Mouse (Mus musculus): ENCODE measurements at regions not wholly inside any gene's neighbourhood (a gene's known extent, or its start where the extent isn't known, plus 50 kb on each side); places are given as distances from the start of the nearest gene placed in this dataset.

DNA sequence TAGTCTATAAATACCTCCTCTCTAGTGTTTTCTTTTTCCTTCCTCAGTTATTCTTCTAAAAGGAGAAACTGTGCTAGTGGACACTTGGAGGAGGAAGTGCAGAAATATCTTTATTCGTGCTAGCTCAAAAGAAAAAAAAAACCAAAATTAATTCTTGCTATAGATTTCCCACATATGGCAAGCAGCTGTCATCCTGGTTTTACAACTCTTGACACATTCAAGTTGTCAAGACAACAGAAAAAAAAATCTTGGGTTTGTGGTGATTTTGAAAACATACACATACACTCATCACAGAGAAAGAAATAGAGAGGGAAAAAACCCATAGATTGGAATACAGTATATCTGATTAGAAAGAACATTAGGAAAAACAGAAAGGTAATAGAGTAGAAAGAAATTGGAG is 352.8 kb upstream of the Slco3a1 start:
- DNase-seq (ENCODE audit: extremely low spot score, low read depth, low spot score): no peak

DNA sequence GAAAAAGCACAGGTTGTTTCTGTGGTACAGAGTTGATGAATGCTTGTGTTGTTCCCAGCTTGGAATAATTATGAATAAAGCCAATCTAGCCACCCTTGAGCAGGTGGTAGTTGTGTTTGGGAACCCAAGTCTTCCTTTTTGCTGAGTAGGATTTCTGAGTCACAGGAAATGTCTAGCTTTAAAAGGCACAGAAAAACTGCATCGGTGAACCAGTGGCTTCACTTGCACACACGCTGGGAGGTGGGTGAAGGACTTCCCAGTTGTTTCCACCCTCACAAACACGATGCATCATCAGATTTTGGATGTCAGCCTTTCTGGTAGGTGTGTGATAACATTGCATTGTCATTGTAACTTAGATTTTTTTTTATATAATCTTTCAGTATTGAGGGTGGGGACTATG is 322.9 kb upstream of the Slco3a1 start:
- DNase-seq (ENCODE audit: extremely low spot score, low read depth, low spot score): no peak

DNA sequence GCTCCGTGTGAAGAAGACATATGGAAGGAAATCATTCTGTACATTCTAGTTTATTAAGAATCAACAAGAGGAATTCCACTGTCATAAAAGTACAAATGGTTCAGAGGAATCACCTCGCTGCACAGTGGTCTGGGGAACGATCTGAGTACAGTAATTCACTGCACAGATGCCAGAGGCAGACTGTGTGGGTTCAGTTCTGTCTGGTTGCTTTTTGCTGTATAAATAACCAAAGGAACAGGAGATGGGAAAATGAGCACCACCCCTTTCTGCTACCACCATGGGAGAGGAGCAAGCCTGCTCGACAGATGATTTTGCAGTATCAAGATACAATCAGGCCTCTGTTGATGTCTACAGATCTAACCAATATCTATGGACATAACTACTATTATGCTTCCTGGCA is 322.1 kb upstream of the Slco3a1 start:
- no peak for DNase-seq (ENCODE audit: extremely low spot score, low read depth, low spot score)

DNA sequence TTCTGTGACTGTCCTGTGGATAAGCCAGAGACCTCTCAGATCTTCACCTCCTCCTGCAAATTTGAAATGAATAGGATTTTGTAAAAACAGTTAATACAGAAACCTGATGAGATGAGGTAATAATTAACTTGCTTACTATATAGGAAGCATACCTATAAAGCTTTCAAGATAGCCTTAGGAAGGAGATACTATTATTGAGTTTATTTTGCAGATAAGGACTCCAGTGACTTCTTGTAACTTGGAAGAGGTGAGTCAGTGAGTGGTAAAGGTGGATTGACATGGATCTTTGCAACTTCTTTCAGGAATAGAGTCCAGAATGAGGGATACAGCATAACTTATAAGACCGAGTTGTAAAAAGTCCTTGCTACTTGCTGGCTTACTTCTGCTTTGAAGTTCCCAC is 315.7 kb upstream of the Slco3a1 start:
- no peak for DNase-seq (ENCODE audit: extremely low spot score, low read depth, low spot score)

DNA sequence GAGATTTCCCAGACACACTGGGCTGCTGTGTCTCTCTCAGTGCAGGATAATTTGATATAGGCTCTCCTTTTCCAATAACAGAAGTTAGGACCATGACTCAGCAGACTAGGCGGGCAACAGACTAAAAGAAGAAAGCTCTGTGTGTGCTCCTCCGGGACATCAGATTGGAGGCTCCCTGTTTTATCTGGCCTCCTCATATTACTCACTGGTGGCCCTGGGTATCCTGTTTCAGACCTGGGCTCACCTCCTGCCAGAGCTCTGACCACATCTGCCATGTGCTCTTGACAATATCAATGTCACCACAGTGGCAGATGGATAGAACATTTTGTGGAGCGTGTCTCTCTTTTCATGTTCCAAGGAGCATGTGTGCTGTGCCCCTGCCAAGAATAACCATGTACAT is 308.1 kb upstream of the Slco3a1 start:
- DNase-seq (ENCODE audit: extremely low spot score, low read depth, low spot score): no peak

DNA sequence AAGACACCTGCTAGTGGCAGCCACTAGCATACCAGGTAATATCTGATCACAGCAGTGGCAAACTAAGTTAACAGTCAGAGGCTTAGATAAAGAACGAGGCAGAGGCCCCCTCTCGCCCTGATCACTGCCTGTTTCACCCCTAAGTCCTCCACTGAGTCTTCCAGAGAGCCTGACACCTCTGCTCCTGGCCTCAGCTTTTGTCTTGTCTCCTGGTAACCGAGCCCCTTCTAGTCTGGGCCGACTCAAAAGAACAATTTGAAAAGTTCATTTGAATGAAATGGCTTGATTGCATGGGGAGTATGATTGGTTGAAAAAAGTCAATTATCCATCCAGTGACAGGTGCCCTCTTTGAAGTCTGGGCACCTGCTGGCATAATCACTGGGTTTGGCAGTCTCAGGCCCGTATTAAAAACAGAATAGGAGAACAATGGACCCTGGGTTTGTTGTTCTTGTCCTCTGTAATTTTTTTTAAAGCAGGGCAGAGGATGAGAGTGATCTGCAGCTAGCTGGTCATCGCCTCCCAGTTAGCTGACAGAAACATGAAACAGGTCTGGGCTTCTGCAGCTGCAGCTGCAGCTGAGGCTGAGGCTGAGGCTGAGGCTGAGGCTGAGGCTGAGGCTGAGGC is 289.8 kb upstream of the Slco3a1 start:
- no peak for DNase-seq (ENCODE audit: extremely low spot score, low read depth, low spot score)

DNA sequence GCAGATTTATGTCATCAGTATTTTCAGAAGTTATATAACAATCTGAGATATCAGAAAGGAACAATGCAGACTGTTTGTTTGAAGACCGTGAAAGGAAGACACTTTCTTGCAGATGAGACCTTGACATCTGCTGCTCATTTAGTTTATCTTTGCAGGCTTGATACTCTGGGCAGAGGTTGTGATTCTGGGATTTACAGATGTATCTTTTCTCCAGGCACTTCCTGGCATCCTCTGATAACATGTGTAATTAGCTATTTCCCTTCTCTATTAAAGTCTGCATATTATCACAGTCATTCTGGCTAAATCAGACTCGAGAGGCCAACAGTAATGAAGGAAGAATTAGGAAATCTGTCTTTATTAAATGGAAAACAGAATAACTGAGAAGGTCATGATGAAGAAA is 268.7 kb upstream of the Slco3a1 start:
- DNase-seq (ENCODE audit: extremely low spot score, low read depth, low spot score): no peak

DNA sequence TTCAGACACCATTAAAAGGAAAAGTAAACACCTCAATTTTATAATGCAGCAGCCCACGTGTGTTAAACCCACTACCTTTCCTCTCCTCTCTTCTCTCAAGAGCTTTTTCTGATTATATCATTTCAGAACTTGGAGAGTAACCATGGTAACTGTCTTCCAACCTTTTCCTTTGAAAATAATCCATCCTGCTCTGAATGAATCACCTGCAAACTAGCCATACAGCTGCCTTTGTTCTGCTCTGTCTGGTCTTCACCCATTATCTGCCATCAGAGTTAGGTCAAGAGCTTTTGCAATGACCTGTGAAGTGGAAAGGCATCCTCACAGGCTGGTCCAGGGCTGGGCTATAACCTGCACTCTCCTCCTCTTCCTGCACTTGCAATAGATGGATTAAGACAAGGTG is 238.7 kb upstream of the Slco3a1 start:
- DNase-seq (ENCODE audit: extremely low spot score, low read depth, low spot score): no peak

DNA sequence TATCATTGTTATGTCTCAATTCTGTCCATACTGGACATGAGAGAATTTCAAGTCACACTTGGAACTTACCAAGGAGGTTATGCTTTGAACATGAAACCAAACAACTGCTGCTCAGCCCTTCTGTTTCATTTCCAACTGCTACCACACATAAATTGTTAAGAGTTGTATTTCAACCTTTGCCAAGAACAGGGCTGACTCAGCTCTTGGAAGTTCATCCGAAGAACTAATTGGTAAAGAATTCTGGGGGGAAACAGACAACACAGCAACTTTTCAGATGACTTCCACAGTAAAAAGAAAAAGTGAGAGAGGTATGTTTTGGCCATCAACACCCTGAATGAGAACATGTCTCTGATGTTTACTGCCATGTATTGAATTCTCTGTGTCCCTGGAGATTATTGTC is 234.1 kb upstream of the Slco3a1 start:
- no peak for DNase-seq (ENCODE audit: extremely low spot score, low read depth, low spot score)

DNA sequence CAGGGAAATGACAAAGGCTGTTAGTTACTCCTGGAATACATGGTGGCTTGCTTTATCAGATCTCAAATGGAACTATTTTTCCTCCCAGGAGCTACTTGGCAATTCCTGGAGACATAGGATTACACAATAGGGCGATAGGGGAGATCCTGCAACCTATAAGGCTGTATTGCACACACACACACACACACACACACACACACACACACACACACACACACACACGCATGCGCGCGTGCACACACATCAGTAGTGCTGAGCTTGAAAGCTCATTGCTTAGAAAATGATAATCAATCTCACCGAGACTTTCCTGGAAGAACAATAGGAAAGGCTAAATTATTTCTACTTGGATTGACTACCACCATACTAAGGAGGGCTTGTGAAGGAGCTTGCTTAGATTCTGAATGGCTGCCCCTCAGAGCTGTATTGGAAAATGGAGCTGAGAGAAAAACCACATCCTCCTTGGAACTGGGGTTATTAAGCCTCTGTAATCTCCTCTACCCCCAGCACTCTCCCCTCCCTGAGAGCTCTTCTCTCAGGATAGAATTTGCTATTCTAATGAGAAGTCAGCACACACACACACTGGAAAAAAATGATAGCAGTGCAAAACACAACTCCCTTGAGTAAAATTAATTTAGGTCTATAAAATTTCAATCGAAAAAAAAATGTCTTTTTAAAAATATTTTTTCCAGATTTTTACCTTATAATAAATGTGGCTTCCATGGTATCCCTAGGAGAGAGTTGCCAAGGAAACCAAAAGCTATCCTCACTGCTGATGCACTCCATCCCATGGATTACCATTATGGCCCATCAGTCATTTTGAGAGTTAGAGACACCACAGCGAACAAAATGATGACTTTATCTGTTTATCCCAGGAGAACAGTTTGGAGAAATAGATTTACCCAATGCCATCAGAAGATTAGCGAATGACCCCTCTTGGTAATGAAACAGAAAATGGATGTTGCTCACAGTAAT is 217.1 kb upstream of the Slco3a1 start:
- DNase-seq (ENCODE audit: extremely low spot score, low read depth, low spot score): no peak

DNA sequence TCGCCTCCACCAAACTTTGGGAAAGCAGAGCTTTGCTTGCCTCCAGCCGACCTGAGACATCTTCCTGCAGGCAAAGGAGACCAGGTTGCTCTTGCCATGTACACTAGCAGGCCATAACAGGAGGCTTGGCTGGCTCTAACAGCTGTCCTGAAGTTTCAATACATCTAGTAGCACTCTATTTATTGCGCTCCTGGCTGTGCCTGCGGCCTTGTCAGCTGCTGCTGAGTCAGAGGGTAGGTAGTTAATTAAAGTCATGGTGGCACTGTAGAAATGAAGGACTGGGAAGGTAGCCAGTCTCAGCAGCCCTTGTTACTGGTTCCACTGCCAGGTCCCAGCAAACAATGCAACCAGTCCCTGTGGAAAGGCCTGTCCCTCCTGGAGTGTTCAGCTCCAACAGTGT is 212.0 kb upstream of the Slco3a1 start:
- no peak for DNase-seq (ENCODE audit: extremely low spot score, low read depth, low spot score)

DNA sequence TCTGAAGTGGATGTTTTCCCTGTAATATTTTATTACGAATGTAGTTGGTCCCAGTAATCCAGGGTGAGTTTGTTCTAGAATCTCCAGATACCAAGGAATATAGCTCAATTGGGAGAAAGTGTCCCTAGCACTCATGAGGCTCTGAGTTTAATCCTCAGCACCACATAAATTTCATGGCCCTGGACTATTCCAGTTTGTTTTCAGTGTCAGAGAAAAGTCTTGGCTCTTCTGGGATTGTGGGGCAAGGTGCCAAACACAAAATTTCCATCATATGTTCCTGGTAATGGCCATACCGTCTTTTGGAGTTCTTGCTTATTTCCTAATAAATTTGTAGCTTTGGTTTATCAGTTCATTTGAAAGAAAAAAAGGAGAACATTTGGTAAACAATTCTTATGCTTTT is 202.9 kb upstream of the Slco3a1 start:
- no peak for DNase-seq (ENCODE audit: extremely low spot score, low read depth, low spot score)

DNA sequence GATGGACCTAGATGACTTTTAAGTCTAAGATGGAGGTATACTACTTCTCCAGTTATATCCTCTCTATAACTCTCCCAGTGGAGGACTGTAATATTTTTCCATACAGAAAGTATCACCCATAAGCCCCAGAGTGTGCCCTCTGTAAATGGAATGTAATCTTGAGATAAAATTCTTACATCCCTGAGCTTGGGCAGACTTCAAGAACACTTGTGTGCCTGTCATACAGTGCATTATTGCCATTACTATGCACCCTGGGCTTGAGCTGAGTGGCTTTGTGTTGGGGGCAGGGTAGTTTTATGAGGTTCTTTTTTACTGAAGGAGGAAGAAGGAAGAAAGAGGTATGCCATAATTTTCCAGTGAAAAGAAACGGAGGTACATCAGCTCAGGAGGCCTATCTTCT is 193.1 kb upstream of the Slco3a1 start:
- no peak for DNase-seq (ENCODE audit: extremely low spot score, low read depth, low spot score)

DNA sequence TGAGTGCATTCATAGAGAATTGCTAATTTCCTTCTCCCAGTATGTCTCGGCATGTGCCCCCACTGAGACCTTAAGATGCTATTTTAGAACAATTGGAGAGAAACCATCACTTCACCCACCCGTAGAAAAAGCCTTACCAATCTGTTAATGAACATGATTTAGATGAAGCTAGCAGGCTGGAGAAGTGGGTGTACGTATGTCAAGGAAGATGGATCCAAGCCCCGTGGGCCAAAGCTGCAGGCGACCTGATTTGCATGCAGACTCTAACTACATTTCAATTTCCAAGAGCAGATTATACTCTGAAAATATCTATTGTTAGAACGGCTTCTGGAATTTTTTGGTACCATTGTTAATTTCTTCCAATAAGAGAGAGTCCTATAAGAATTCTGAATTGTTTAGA is 180.4 kb upstream of the Slco3a1 start:
- DNase-seq (ENCODE audit: extremely low spot score, low read depth, low spot score): no peak

DNA sequence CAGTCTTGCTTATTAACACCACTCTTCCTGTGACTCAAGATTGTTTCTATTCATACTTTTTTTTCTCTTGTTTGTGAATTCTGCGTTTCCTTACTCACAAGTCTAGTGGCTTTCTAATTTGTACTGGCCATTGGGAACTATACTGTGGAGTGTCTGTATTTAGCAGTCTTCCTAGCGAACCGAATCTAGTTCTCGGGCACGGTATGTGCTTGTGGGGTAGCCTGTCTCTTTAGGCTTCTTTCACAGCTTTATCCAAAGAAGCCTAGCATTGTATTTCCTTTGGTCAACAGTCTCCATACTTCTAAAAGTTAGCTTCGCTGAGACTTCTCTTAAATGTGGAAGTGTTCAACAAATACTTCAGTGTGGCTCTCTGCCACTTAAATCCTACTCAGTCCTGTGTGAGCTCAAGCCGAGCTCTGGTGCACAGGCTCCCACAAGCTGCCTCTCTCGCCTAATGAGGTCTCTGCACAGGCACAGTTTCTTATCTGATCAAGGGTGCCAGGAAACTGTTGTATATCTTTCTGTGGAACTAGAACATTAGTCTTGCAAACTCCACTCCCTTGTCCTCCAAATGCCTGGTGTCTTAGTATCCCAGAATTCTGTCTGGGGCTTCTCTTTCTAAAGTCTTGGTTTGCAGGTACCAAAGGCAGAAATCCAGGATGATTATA is 171.9 kb upstream of the Slco3a1 start:
- no peak for DNase-seq (ENCODE audit: extremely low spot score, low read depth, low spot score)

DNA sequence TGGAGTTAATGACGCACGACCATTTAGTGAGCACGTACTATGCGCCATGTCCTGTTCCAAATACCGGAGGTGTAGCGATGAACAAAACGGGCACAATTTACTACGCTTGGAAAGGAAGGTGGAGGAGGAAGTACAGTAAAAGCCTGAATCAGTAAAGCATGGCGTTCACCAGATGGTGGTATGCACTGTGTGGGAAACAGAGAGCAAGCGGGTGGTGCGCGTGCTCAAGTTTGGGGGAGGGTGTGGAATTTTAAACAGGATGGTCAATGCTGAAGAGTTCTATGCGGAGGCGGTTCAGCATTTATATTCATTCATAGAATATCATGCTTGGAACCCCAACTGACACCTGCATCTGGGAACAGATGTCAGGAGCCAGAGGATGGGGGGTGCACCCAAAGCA is 164.7 kb upstream of the Slco3a1 start:
- no peak for DNase-seq (ENCODE audit: extremely low spot score, low read depth, low spot score)

DNA sequence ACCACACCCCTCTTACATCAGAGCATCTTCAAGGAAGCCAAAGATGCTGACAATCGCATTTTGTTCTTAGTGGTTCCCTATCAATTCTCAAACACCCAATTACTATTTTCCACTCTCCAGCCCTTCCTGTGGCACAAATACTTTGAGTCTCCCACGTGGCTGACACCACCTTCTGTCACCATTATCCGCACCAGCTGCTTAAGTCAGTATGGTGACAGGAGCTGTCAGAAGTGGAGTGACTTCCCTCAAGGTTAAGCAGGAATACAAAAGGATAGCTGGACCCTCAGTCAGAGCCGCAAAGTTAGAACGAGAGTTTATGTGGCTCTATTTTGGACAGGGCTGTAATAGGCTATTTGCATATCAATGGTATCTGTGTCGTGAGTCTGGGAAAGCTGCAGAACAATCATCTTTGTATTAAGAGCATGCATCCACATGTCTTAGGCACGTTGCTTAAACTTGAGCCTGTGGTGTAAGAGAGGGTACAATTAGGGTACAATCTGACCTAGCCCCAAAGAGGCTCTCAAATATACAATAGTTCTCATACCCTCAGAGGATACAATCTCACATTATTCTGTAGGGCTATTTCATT is 155.5 kb upstream of the Slco3a1 start:
- no peak for DNase-seq (ENCODE audit: extremely low spot score, low read depth, low spot score)

DNA sequence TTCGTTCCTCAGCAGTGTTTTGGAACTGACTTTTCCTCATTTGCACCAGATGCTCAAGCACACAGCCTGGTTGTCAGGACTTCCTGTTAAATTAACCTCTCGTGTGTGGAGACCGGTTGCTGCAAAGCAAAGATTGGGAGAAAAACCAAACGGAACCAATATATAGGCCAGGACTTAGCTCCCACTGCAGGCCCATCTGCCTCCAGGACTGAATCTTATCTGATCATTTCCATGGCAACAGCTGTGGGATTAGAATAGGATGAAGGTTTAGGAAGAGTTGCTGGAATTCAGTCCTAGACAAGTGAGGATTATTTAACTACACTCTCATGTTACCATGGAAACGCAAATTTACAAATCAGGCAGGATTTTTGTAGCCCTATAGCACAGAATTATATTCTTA is 154.4 kb upstream of the Slco3a1 start:
- DNase-seq (ENCODE audit: extremely low spot score, low read depth, low spot score): no peak

DNA sequence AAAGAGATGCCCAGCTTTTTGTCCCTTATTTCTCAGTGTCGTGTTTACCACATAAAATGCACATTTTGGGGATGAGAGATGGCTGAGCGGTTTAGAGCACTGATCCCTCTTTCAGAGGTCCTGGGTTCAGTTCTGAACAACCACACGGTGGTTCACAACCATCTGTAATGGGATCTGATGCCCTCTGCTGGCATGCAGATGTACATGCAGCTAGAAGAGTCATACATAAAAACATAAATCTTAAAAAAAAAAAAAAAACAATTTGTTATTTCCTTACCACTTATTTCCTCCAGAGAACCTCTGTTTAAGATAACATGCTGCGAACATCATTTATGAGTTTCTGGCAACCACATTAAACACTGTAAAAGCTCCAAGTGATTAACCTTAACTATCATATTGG is 149.0 kb upstream of the Slco3a1 start:
- DNase-seq (ENCODE audit: extremely low spot score, low read depth, low spot score): no peak

DNA sequence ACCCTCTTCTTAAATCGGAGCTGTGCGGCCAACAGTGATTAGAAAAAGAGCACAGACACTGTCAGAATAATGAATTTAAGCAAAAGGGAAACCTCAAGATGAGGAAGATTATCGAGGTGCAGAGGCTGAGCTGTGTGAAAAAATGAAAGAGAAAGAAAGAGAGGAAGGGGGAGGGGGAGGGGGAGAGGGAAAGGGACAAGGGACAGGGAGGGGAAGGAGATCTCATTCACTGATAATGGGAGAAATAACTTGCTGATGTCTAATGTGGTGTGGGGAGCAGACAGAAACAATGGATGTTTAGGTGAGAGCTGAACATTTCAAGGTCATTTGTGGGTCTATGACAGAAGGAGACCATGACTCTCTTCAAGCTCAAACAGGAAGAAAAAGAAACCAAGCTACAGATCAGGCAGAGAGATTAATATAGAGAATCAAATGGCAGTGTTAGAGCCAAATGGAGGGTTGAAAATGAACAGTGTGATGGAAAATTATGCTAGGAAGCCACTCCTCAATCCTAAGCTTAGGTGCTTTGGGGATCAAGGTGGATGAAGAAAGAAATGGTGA is 143.3 kb upstream of the Slco3a1 start:
- DNase-seq (ENCODE audit: extremely low spot score, low read depth, low spot score): no peak

DNA sequence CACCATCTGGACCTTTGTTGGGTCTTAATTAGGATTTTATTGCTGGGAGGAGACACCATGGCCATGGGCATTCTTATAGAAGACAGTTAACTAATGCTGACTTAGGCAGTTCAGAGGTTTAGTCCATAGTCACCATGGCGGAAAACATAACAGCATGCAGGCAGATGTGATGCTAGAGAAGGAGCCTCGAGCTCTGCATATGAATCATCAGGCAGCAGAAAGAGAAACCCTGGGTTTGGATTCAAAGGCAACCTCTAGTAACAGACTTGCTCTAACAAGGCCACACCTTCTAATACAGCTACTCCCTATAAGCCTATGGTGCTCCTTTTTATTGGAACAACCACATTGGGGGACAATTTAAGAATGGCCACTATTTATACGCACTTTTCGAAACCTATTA is 141.7 kb upstream of the Slco3a1 start:
- no peak for DNase-seq (ENCODE audit: extremely low spot score, low read depth, low spot score)

Measured in hindlimb bud, embryonic 11.5 days (tissue).